Mouse (Mus musculus) midbrain, embryonic 12.5 days (tissue): ENCODE results near the gene Gm45799. TPM values are rescaled to one million over a fixed set of nuclear protein-coding genes. Genes with fewer than 3 reads are reported as not detected.

ENCODE experiments used
- ATAC-seq: fragments of 200-750 bp; cut with Nextera tagmentation; 2 replicates; pipeline ENCODE4 v1.8.0; 2017; ENCODE audit warnings: low read depth, moderate TSS enrichment, moderate library complexity; ENCODE audit not compliant: low FRiP score
- H3K27ac ChIP-seq: fragments of 300-500 bp; sonication (generic); replicated peaks from 2 replicates; pipeline ENCODE4 v1.5.1; 2016; ENCODE audit warnings: mild to moderate bottlenecking
- H3K27me3 ChIP-seq: fragments of 300-500 bp; sonication (generic); 2 replicates; pipeline ENCODE4 v1.6.1; 2016; ENCODE audit warnings: mild to moderate bottlenecking
- H3K36me3 ChIP-seq: fragments of 300-500 bp; sonication (generic); 2 replicates; pipeline ENCODE4 v1.6.1; 2016
- H3K4me1 ChIP-seq: fragments of 300-500 bp; sonication (generic); 2 replicates; pipeline ENCODE4 v1.6.1; 2016
- H3K4me2 ChIP-seq: fragments of 300-500 bp; sonication (generic); replicated peaks from 2 replicates; pipeline ENCODE4 v1.6.1; 2016; ENCODE audit warnings: mild to moderate bottlenecking, moderate library complexity
- H3K4me3 ChIP-seq: fragments of 300-500 bp; sonication (generic); 2 replicates; pipeline ENCODE4 v1.5.1; 2016; ENCODE audit warnings: mild to moderate bottlenecking
- H3K9ac ChIP-seq: fragments of 300-500 bp; sonication (generic); replicated peaks from 2 replicates; pipeline ENCODE4 v1.6.1; 2016; ENCODE audit warnings: mild to moderate bottlenecking, moderate library complexity
- H3K9me3 ChIP-seq: fragments of 300-500 bp; sonication (generic); 2 replicates; pipeline ENCODE4 v1.6.1; 2016; ENCODE audit warnings: mild to moderate bottlenecking
- WGBS: fragments of 180-500 bp; shearing (Covaris S2); methylation state at CpG from one replicate; pipeline ENCODE4 v1.1.7; 2016; 5-methylcytosine and 5-hydroxymethylcytosine counted together
- polyA plus RNA-seq: library from polyadenylated mRNA; unstranded; fragments of >200 nt; fragmentation: Nextera tagmentation; extraction: Ambion mirVana; gene quantifications from 2 replicates; pipeline ENCODE4 v1.2.1, GENCODE M21; 2016

Gene Gm45799
- polyA plus RNA-seq, 1 experiment from 2014 or later, result 3.3 TPM

GRCm38 (mm10) chr7:105628633-105629032 is 11.7 kb upstream of the Gm45799 start:
- peak; percentile 25 for ATAC-seq
- Histone ChIP-seq H3K27me3 (0 out of 2 replicates have a peak, but pooled peaks cover 4% of the 10 kb centered on the region), H3K9ac (0 out of 2 replicates have a peak overlapping the region, but pooled peaks have one; percentile 24), H3K9me3 (no peaks in the 10 kb centered on the region), H3K27ac (peak overlapping the region; percentile 56), H3K4me2 (0 out of 2 replicates have a peak overlapping the region, but pooled peaks have one; percentile 15), H3K4me1 (peaks cover 30% of the 10 kb centered on the region), H3K36me3 (peaks cover 18% of the 10 kb centered on the region), H3K4me3 (no peak overlapping the region)
- WGBS, result 20% methylated on average over 3 of the region's 3 CpGs

- Histone ChIP-seq H3K9ac (peak overlapping the region; percentile 85), H3K4me2 (peak overlapping the region; percentile 78), H3K4me1 (peaks cover 43% of the 10 kb centered on the region), H3K4me3 (peak overlapping the region; percentile 86), H3K27ac (peak overlapping the region; percentile 78), H3K9me3 (no peaks in the 10 kb centered on the region), H3K36me3 (peaks cover 21% of the 10 kb centered on the region), H3K27me3 (peaks cover 18% of the 10 kb centered on the region; the same call in 1 of the 2 replicates)
- peak; percentile 4; the same call in 1 of the 2 replicates for ATAC-seq
- WGBS, result 15% methylated on average over 4 of the region's 4 CpGs
These were observed 7.8 kb upstream of the Gm45799 start for GRCm38 (mm10) chr7:105632551-105632972.

- Histone ChIP-seq H3K36me3 (peaks cover 28% of the 10 kb centered on the region), H3K27ac (peak within 1 kb of the TSS; percentile 78), H3K4me3 (peak within 1 kb of the TSS; percentile 86), H3K9ac (peak within 1 kb of the TSS; percentile 85), H3K27me3 (peaks cover 18% of the 10 kb centered on the region; the same call in 1 of the 2 replicates), H3K4me2 (peak within 1 kb of the TSS; percentile 78), H3K9me3 (no peaks in the 10 kb centered on the region), H3K4me1 (peaks cover 43% of the 10 kb centered on the region)
- peak; percentile 89 for ATAC-seq
- WGBS, result under 1% methylated on average over 66 of the region's 71 CpGs
These were observed 7.1 kb upstream of the Gm45799 start, which contains the start of gene Trim3 for GRCm38 (mm10) chr7:105633127-105633800. Gene Trim3, minus strand, starts transcription at chr7:105633571.

- 6% methylated on average over 10 of the region's 10 CpGs for WGBS
- Histone ChIP-seq H3K27ac (peak overlapping the region; percentile 78), H3K9me3 (no peaks in the 10 kb centered on the region), H3K4me3 (peak overlapping the region; percentile 86), H3K4me2 (peak overlapping the region; percentile 78), H3K27me3 (peaks cover 18% of the 10 kb centered on the region; the same call in 1 of the 2 replicates), H3K36me3 (peaks cover 29% of the 10 kb centered on the region), H3K4me1 (peaks cover 41% of the 10 kb centered on the region), H3K9ac (peak overlapping the region; percentile 85)
- no peak for ATAC-seq
These were observed 6.6 kb upstream of the Gm45799 start for GRCm38 (mm10) chr7:105633801-105634135.

- Histone ChIP-seq H3K36me3 (peaks cover 29% of the 10 kb centered on the region), H3K27ac (peak overlapping the region; percentile 8; the same call in 1 of the 2 replicates), H3K9me3 (no peaks in the 10 kb centered on the region), H3K27me3 (peaks cover 18% of the 10 kb centered on the region; the same call in 1 of the 2 replicates), H3K4me2 (peak overlapping the region; percentile 78), H3K4me3 (peak overlapping the region; percentile 86), H3K9ac (peak overlapping the region; percentile 85; the same call in 1 of the 2 replicates), H3K4me1 (peaks cover 41% of the 10 kb centered on the region)
- no peak for ATAC-seq
- 45% methylated on average over 9 of the region's 9 CpGs for WGBS
These were observed 6.0 kb upstream of the Gm45799 start for GRCm38 (mm10) chr7:105634272-105634920.

- H3K27ac ChIP-seq, result 0 out of 2 replicates have a peak overlapping the region, but pooled peaks have one; percentile 30
- H3K36me3 ChIP-seq, result peaks cover 29% of the 10 kb centered on the region
- ATAC-seq, result no peak
- H3K4me3 ChIP-seq, result no peak overlapping the region
- H3K4me1 ChIP-seq, result peaks cover 37% of the 10 kb centered on the region
- no peaks in the 10 kb centered on the region for H3K9me3 ChIP-seq
- peaks cover 18% of the 10 kb centered on the region; the same call in 1 of the 2 replicates for H3K27me3 ChIP-seq
- WGBS, result 83% methylated on average over 2 of the region's 2 CpGs
- H3K9ac ChIP-seq, result no peak overlapping the region
- no peak overlapping the region for H3K4me2 ChIP-seq
These were observed 4.6 kb upstream of the Gm45799 start for GRCm38 (mm10) chr7:105635726-105636125.

GRCm38 (mm10) chr7:105638776-105639175 is 1.6 kb upstream of the Gm45799 start:
- Histone ChIP-seq H3K27ac (no peak overlapping the region), H3K4me3 (no peak overlapping the region), H3K4me2 (no peak overlapping the region), H3K9me3 (no peaks in the 10 kb centered on the region), H3K9ac (no peak overlapping the region), H3K36me3 (peaks cover 39% of the 10 kb centered on the region), H3K27me3 (peaks cover 14% of the 10 kb centered on the region; the same call in 1 of the 2 replicates), H3K4me1 (peaks cover 36% of the 10 kb centered on the region)
- no peak for ATAC-seq
- 96% methylated on average over 6 of the region's 6 CpGs for WGBS

- peaks cover 14% of the 10 kb centered on the region; the same call in 1 of the 2 replicates for H3K27me3 ChIP-seq
- H3K27ac ChIP-seq, result no peak overlapping the region
- WGBS, result 82% methylated on average over 9 of the region's 9 CpGs
- peak overlapping the region; percentile 78; the same call in 1 of the 2 replicates for H3K9ac ChIP-seq
- ATAC-seq, result no peak
- H3K4me1 ChIP-seq, result peaks cover 31% of the 10 kb centered on the region
- H3K36me3 ChIP-seq, result peaks cover 40% of the 10 kb centered on the region
- H3K4me3 ChIP-seq, result peak overlapping the region; percentile 64
- peak overlapping the region; percentile 89 for H3K4me2 ChIP-seq
- H3K9me3 ChIP-seq, result no peaks in the 10 kb centered on the region
These were observed 1.0 kb upstream of the Gm45799 start for GRCm38 (mm10) chr7:105639304-105639703.

GRCm38 (mm10) chr7:105639756-105640155 is 596 bp upstream of the Gm45799 start, which contains the start of gene Timm10b:
Gene Timm10b, plus strand, starts transcription at chr7:105640056.
- H3K36me3 ChIP-seq, result peaks cover 40% of the 10 kb centered on the region
- H3K27me3 ChIP-seq, result peaks cover 14% of the 10 kb centered on the region; the same call in 1 of the 2 replicates
- no peak for ATAC-seq
- peak within 1 kb of the TSS; percentile 89 for H3K4me2 ChIP-seq
- H3K27ac ChIP-seq, result peak within 1 kb of the TSS; percentile 58
- H3K4me1 ChIP-seq, result peaks cover 27% of the 10 kb centered on the region
- no peaks in the 10 kb centered on the region for H3K9me3 ChIP-seq
- H3K9ac ChIP-seq, result peak within 1 kb of the TSS; percentile 80
- peak within 1 kb of the TSS; percentile 64 for H3K4me3 ChIP-seq
- 0% methylated on average over 2 of the region's 2 CpGs for whole genome bisulfite sequencing

- H3K4me2 ChIP-seq, result peak overlapping the region; percentile 89
- H3K27me3 ChIP-seq, result peaks cover 4% of the 10 kb centered on the region; the same call in 1 of the 2 replicates
- H3K27ac ChIP-seq, result peak overlapping the region; percentile 58
- ATAC-seq, result no peak; the same call in 1 of the 2 replicates
- peaks cover 25% of the 10 kb centered on the region for H3K4me1 ChIP-seq
- peak overlapping the region; percentile 64 for H3K4me3 ChIP-seq
- under 1% methylated on average over 18 of the region's 18 CpGs for WGBS
- peak overlapping the region; percentile 80 for H3K9ac ChIP-seq
- no peaks in the 10 kb centered on the region for H3K9me3 ChIP-seq
- H3K36me3 ChIP-seq, result peaks cover 36% of the 10 kb centered on the region
These were observed 523 bp downstream of the Gm45799 start for GRCm38 (mm10) chr7:105640894-105641255.

- no peaks in the 10 kb centered on the region for H3K9me3 ChIP-seq
- H3K36me3 ChIP-seq, result peaks cover 26% of the 10 kb centered on the region
- no peak for ATAC-seq
- H3K4me2 ChIP-seq, result no peak overlapping the region
- no peaks in the 10 kb centered on the region for H3K27me3 ChIP-seq
- 88% methylated on average over 3 of the region's 3 CpGs for WGBS
- H3K9ac ChIP-seq, result 0 out of 2 replicates have a peak overlapping the region, but pooled peaks have one; percentile 39
- peaks cover 25% of the 10 kb centered on the region for H3K4me1 ChIP-seq
- H3K4me3 ChIP-seq, result no peak overlapping the region
- no peak overlapping the region for H3K27ac ChIP-seq
These were observed 1.6 kb downstream of the Gm45799 start for GRCm38 (mm10) chr7:105641936-105642335.
